Mouse (Mus musculus): ENCODE data around the gene Spata9. TPM values are rescaled to one million over a fixed set of nuclear protein-coding genes. Genes with fewer than 3 reads are reported as not detected.

Spata9 gene
- polyA plus RNA-seq, 1 experiment from 2014 or later, result 0.97 TPM

- Histone ChIP-seq H3K4me2 (replicated peaks; ENCODE audit: low read depth, low read length) (no peak overlapping the region), H3K4me3 (ENCODE audit: low read depth, low read length) (no peak overlapping the region), H3K9me3 (ENCODE audit: control insufficient read depth, low read length) (no peaks in the 10 kb centered on the region), H3K27me3 (ENCODE audit: control insufficient read depth, insufficient read depth, low read length) (no peaks in the 10 kb centered on the region), H3K9ac (ENCODE audit: low read depth, low read length) (no peak overlapping the region), H3K36me3 (ENCODE audit: control insufficient read depth, insufficient read depth, low read length) (no peaks in the 10 kb centered on the region), H3K27ac (ENCODE audit: low read depth, low read length) (no peak overlapping the region), H3K4me1 (replicated peaks; ENCODE audit: control insufficient read depth, insufficient read depth, low read length) (no peaks in the 10 kb centered on the region)
- DNase-seq (ENCODE audit: low spot score) (no peak), ATAC-seq (ENCODE audit: low FRiP score) (no peak)
- whole genome bisulfite sequencing, result 95% methylated on average over 2 of the region's 2 CpGs
Observed at GRCm38 (mm10) chr13:75976218-75976617, 9.3 kb downstream of the Spata9 start.

DNA sequence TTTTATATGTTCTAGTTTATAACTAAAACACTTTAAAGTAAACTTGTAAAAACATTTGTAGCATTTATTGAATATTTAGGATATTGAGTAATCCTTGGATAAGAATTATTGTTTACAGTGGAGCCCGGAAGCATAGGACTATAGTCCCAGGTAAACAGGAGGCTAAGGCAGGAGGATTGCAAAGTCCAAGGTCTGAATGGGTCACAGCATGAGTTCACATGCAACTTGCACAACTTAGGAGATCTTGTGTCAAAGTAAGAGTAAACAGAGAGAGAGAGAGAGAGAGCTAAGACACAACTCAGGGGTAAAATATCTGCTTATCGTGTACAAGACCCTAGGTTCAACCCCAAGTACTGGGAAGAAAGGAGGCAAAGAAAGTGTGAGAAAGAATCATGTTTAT, 9.7 kb downstream of the Spata9 start:
- WGBS, result 86% methylated on average over 2 of the region's 2 CpGs
- ATAC-seq (ENCODE audit: low FRiP score), result no peak
- H3K27me3 ChIP-seq (ENCODE audit: control insufficient read depth, insufficient read depth, low read length), result no peaks in the 10 kb centered on the region

GRCm38 (mm10) chr13:75981901-75982300, 15.0 kb downstream of the Spata9 start:
- Histone ChIP-seq H3K4me3 (ENCODE audit: low read depth, low read length) (no peak overlapping the region), H3K36me3 (ENCODE audit: control insufficient read depth, insufficient read depth, low read length) (no peaks in the 10 kb centered on the region), H3K4me1 (replicated peaks; ENCODE audit: control insufficient read depth, insufficient read depth, low read length) (no peaks in the 10 kb centered on the region), H3K27me3 (ENCODE audit: control insufficient read depth, insufficient read depth, low read length) (no peaks in the 10 kb centered on the region), H3K9me3 (ENCODE audit: control insufficient read depth, low read length) (no peaks in the 10 kb centered on the region), H3K9ac (ENCODE audit: low read depth, low read length) (no peak overlapping the region), H3K27ac (ENCODE audit: low read depth, low read length) (no peak overlapping the region), H3K4me2 (replicated peaks; ENCODE audit: low read depth, low read length) (no peak overlapping the region)
- ATAC-seq (ENCODE audit: low FRiP score) (no peak), DNase-seq (ENCODE audit: low spot score) (no peak)

More for the DNA sequence above, 9.7 kb downstream of the Spata9 start:
- Histone ChIP-seq H3K4me3 (ENCODE audit: low read depth, low read length) (no peak overlapping the region), H3K27ac (ENCODE audit: low read depth, low read length) (no peak overlapping the region), H3K4me1 (replicated peaks; ENCODE audit: control insufficient read depth, insufficient read depth, low read length) (no peaks in the 10 kb centered on the region), H3K36me3 (ENCODE audit: control insufficient read depth, insufficient read depth, low read length) (no peaks in the 10 kb centered on the region), H3K9ac (ENCODE audit: low read depth, low read length) (no peak overlapping the region), H3K4me2 (replicated peaks; ENCODE audit: low read depth, low read length) (no peak overlapping the region), H3K9me3 (ENCODE audit: control insufficient read depth, low read length) (no peaks in the 10 kb centered on the region)
- no peak for DNase-seq (ENCODE audit: low spot score)

DNA sequence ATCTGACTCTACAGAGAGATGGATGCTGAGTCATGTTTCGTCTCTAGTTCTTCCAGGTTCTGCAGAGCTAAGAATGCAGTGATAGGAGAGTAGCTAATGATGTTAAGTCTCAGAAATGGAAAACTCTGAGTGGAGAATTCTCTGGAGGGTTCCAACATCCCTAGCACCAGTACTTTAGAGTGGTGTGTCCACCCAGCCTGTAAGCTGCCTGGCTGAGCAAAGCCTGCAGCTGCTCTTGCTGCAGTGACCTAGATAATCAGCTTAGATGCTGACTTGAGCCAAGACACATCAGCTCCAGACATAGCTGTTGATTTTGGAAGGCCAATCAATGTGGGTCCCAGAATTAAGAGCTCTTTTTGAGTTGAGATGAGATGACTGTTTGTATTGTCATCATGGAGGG, 21.1 kb downstream of the Spata9 start:
- Histone ChIP-seq H3K27ac (ENCODE audit: low read depth, low read length) (no peak overlapping the region), H3K27me3 (ENCODE audit: control insufficient read depth, insufficient read depth, low read length) (no peaks in the 10 kb centered on the region), H3K4me1 (replicated peaks; ENCODE audit: control insufficient read depth, insufficient read depth, low read length) (no peaks in the 10 kb centered on the region), H3K9me3 (ENCODE audit: control insufficient read depth, low read length) (no peaks in the 10 kb centered on the region), H3K4me2 (replicated peaks; ENCODE audit: low read depth, low read length) (no peak overlapping the region), H3K9ac (ENCODE audit: low read depth, low read length) (no peak overlapping the region), H3K36me3 (ENCODE audit: control insufficient read depth, insufficient read depth, low read length) (no peaks in the 10 kb centered on the region), H3K4me3 (ENCODE audit: low read depth, low read length) (no peak overlapping the region)
- WGBS, result 94% methylated on average over 1 of the region's 1 CpGs
- ATAC-seq (ENCODE audit: low FRiP score) (no peak), DNase-seq (ENCODE audit: low spot score) (no peak)

- no peak overlapping the region for H3K27ac ChIP-seq (ENCODE audit: low read depth, low read length)
- ATAC-seq (ENCODE audit: low FRiP score) (peak; percentile 95), DNase-seq (ENCODE audit: low spot score) (peak; percentile 29)
- no peaks in the 10 kb centered on the region for H3K36me3 ChIP-seq (ENCODE audit: control insufficient read depth, insufficient read depth, low read length)
- no peak overlapping the region for H3K4me2 ChIP-seq (replicated peaks; ENCODE audit: low read depth, low read length)
- 67% methylated on average over 9 of the region's 9 CpGs for WGBS
- H3K4me1 ChIP-seq (replicated peaks; ENCODE audit: control insufficient read depth, insufficient read depth, low read length), result no peaks in the 10 kb centered on the region
- H3K9me3 ChIP-seq (ENCODE audit: control insufficient read depth, low read length), result no peaks in the 10 kb centered on the region
- H3K27me3 ChIP-seq (ENCODE audit: control insufficient read depth, insufficient read depth, low read length), result no peaks in the 10 kb centered on the region
- no peak overlapping the region for H3K9ac ChIP-seq (ENCODE audit: low read depth, low read length)
- H3K4me3 ChIP-seq (ENCODE audit: low read depth, low read length), result no peak overlapping the region
Observed at GRCm38 (mm10) chr13:75992169-75993028, 25.4 kb downstream of the Spata9 start.

- H3K4me1 ChIP-seq (replicated peaks; ENCODE audit: control insufficient read depth, insufficient read depth, low read length), result no peaks in the 10 kb centered on the region
- DNase-seq (ENCODE audit: low spot score) (no peak), ATAC-seq (ENCODE audit: low FRiP score) (no peak)
- H3K9me3 ChIP-seq (ENCODE audit: control insufficient read depth, low read length), result no peaks in the 10 kb centered on the region
- 96% methylated on average over 3 of the region's 3 CpGs for WGBS
- H3K36me3 ChIP-seq (ENCODE audit: control insufficient read depth, insufficient read depth, low read length), result no peaks in the 10 kb centered on the region
- H3K4me2 ChIP-seq (replicated peaks; ENCODE audit: low read depth, low read length), result no peak overlapping the region
- H3K4me3 ChIP-seq (ENCODE audit: low read depth, low read length), result no peak overlapping the region
- no peak overlapping the region for H3K9ac ChIP-seq (ENCODE audit: low read depth, low read length)
- H3K27ac ChIP-seq (ENCODE audit: low read depth, low read length), result no peak overlapping the region
- no peaks in the 10 kb centered on the region for H3K27me3 ChIP-seq (ENCODE audit: control insufficient read depth, insufficient read depth, low read length)
Observed at GRCm38 (mm10) chr13:76003272-76003671, 36.3 kb downstream of the Spata9 start.

DNA sequence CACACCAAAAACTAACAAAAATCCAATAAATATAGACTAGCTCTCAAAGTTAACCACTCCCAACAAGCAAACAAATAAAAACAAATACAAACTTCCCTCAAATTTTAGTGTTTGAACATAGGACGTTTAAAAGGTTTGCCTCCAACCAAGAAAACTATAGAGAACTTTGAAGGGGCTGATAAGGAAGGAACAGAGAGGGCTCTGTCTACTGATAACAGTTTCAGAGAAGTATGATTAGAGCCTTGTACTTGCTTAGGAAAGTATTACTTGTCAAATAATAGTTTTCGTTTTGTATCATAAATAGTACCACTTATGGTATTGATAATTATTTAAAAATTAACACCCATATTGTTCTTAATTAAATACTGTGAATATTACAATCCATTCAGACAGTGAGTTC, 47.6 kb downstream of the Spata9 start:
- Histone ChIP-seq H3K27me3 (ENCODE audit: control insufficient read depth, insufficient read depth, low read length) (no peaks in the 10 kb centered on the region), H3K4me1 (replicated peaks; ENCODE audit: control insufficient read depth, insufficient read depth, low read length) (no peaks in the 10 kb centered on the region), H3K9ac (ENCODE audit: low read depth, low read length) (no peak overlapping the region), H3K9me3 (ENCODE audit: control insufficient read depth, low read length) (no peaks in the 10 kb centered on the region), H3K36me3 (ENCODE audit: control insufficient read depth, insufficient read depth, low read length) (no peaks in the 10 kb centered on the region), H3K27ac (ENCODE audit: low read depth, low read length) (no peak overlapping the region), H3K4me2 (replicated peaks; ENCODE audit: low read depth, low read length) (no peak overlapping the region), H3K4me3 (ENCODE audit: low read depth, low read length) (no peak overlapping the region)
- 87% methylated on average over 2 of the region's 2 CpGs for WGBS
- ATAC-seq (ENCODE audit: low FRiP score), result no peak
- no peak for DNase-seq (ENCODE audit: low spot score)

- Histone ChIP-seq H3K4me1 (replicated peaks; ENCODE audit: control insufficient read depth, insufficient read depth, low read length) (no peaks in the 10 kb centered on the region), H3K4me2 (replicated peaks; ENCODE audit: low read depth, low read length) (peak overlapping the region; percentile 77), H3K36me3 (ENCODE audit: control insufficient read depth, insufficient read depth, low read length) (no peaks in the 10 kb centered on the region), H3K27me3 (ENCODE audit: control insufficient read depth, insufficient read depth, low read length) (no peaks in the 10 kb centered on the region), H3K4me3 (ENCODE audit: low read depth, low read length) (peak overlapping the region; percentile 77), H3K9ac (ENCODE audit: low read depth, low read length) (peak overlapping the region; percentile 94), H3K27ac (ENCODE audit: low read depth, low read length) (peak overlapping the region; percentile 87; the same call in 1 of the 2 replicates), H3K9me3 (ENCODE audit: control insufficient read depth, low read length) (no peaks in the 10 kb centered on the region)
- peak; percentile 14 for DNase-seq (ENCODE audit: low spot score)
- ATAC-seq (ENCODE audit: low FRiP score), result no peak
- WGBS, result 86% methylated on average over 4 of the region's 4 CpGs
Observed at GRCm38 (mm10) chr13:76017465-76017864, 50.5 kb downstream of the Spata9 start.

Measured in hindbrain, embryonic 11.5 days (tissue).